Mouse (Mus musculus): ENCODE measurements at regions not wholly inside any gene's neighbourhood (a gene's known extent, or its start where the extent isn't known, plus 50 kb on each side); places are given as distances from the start of the nearest gene placed in this dataset.

DNA sequence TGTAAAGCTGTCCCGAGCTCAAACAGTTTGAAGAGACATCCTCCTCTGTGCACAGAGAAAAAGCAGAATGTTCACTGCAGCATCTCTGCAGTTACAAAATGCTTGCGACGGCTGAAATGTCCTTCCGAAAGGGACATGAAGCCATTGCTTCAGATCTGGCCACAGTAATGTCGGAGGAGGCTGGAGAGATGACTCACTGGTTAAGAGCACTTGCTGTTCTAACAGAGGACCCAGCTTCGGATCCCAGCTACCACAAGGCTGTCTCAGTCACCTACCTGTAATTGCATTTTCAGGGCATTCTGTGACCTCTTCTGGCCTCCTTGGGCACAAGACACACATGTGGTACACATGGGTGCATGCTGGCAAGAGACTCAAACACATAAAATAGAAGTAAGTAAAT, 63.5 kb upstream of the Nr5a2 start:
- H3K4me2 ChIP-seq (replicated peaks; ENCODE audit: low read depth, low read length): no peak overlapping the region
- H3K36me3 ChIP-seq (ENCODE audit: insufficient read depth, low read length): no peaks in the 10 kb centered on the region
- WGBS: 88% methylated on average over 6 of the region's 6 CpGs

DNA sequence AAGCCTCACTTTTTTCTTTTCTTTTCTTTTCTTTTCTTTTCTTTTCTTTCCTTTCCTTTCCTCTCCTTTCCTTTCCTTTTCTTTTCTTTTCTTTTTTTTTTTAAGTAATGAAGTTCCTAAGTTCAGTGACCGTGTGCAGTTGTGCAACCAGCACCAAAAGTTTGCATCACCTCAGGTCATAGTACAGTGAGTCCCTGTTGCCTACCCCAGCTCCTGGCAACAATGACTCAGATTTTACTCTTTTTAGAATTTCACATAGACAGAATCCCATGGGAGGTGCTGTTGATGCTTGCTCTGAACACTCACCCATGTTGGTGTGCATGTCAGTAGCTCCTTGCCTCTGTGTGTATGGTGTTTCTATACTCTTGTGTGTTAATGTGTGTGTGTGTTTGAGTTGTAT, 60.3 kb upstream of the Nr5a2 start:
- Histone ChIP-seq H3K27ac (ENCODE audit: low read length) (no peak overlapping the region), H3K27me3 (ENCODE audit: insufficient read depth, low read length) (no peaks in the 10 kb centered on the region), H3K4me2 (replicated peaks; ENCODE audit: low read depth, low read length) (no peak overlapping the region), H3K9me3 (ENCODE audit: low read length) (no peaks in the 10 kb centered on the region), H3K9ac (replicated peaks; ENCODE audit: low read length) (no peak overlapping the region), H3K4me1 (ENCODE audit: insufficient read depth, low read length) (no peaks in the 10 kb centered on the region), H3K36me3 (ENCODE audit: insufficient read depth, low read length) (no peaks in the 10 kb centered on the region), H3K4me3 (ENCODE audit: low read length) (no peak overlapping the region)
- no peak for ATAC-seq (ENCODE audit: low FRiP score, low TSS enrichment)
- WGBS: 94% methylated on average over 1 of the region's 1 CpGs

More for the DNA sequence above, 63.5 kb upstream of the Nr5a2 start:
- Histone ChIP-seq H3K9me3 (ENCODE audit: low read length) (no peaks in the 10 kb centered on the region), H3K9ac (replicated peaks; ENCODE audit: low read length) (no peak overlapping the region), H3K4me3 (ENCODE audit: low read length) (no peak overlapping the region), H3K27me3 (ENCODE audit: insufficient read depth, low read length) (no peaks in the 10 kb centered on the region), H3K4me1 (ENCODE audit: insufficient read depth, low read length) (no peaks in the 10 kb centered on the region), H3K27ac (ENCODE audit: low read length) (no peak overlapping the region)
- no peak for ATAC-seq (ENCODE audit: low FRiP score, low TSS enrichment)

GRCm38 (mm10) chr1:137017642-137018041, 57.4 kb upstream of the Nr5a2 start:
- Histone ChIP-seq H3K27ac (ENCODE audit: low read length) (no peak overlapping the region), H3K4me1 (ENCODE audit: insufficient read depth, low read length) (no peaks in the 10 kb centered on the region), H3K9ac (replicated peaks; ENCODE audit: low read length) (no peak overlapping the region), H3K4me3 (ENCODE audit: low read length) (no peak overlapping the region), H3K27me3 (ENCODE audit: insufficient read depth, low read length) (no peaks in the 10 kb centered on the region), H3K4me2 (replicated peaks; ENCODE audit: low read depth, low read length) (no peak overlapping the region), H3K36me3 (ENCODE audit: insufficient read depth, low read length) (no peaks in the 10 kb centered on the region), H3K9me3 (ENCODE audit: low read length) (no peaks in the 10 kb centered on the region)
- no peak for ATAC-seq (ENCODE audit: low FRiP score, low TSS enrichment)
- WGBS: 63% methylated on average over 5 of the region's 5 CpGs

- no peak for ATAC-seq (ENCODE audit: low FRiP score, low TSS enrichment)
- no peak overlapping the region for H3K27ac ChIP-seq (ENCODE audit: low read length)
- H3K4me2 ChIP-seq (replicated peaks; ENCODE audit: low read depth, low read length): no peak overlapping the region
- no peak overlapping the region for H3K4me3 ChIP-seq (ENCODE audit: low read length)
- H3K36me3 ChIP-seq (ENCODE audit: insufficient read depth, low read length): no peaks in the 10 kb centered on the region
- H3K27me3 ChIP-seq (ENCODE audit: insufficient read depth, low read length): no peaks in the 10 kb centered on the region
- no peaks in the 10 kb centered on the region for H3K4me1 ChIP-seq (ENCODE audit: insufficient read depth, low read length)
- 60% methylated on average over 9 of the region's 9 CpGs for WGBS
- H3K9ac ChIP-seq (replicated peaks; ENCODE audit: low read length): no peak overlapping the region
- H3K9me3 ChIP-seq (ENCODE audit: low read length): no peaks in the 10 kb centered on the region
These were observed 50.1 kb upstream of the Nr5a2 start for GRCm38 (mm10) chr1:137010240-137010926.

MicroRNAs encoded in the stretch of these regions (microRNA counts, 519-probe panel; counts per million panel counts)
- microRNA mmu-miR-181a (4,590 counts per million, percentile 94 among the panel's probes with 10 or more counts), microRNA mmu-miR-181b+mmu-miR-181d (2,417 counts per million, percentile 60 among the panel's probes with 10 or more counts)

Small RNAs in the stretch of these regions (microRNA-seq; reads per million reads assigned to microRNA genes)
- gene Mir181a-1 (1,368 reads per million, percentile 82 among the genes with 10 or more reads in this experiment), gene Mir181b-1 (20.6 reads per million, percentile 39 among the genes with 10 or more reads in this experiment)
